Mouse (Mus musculus): Measurements from ENCODE around the gene Phf11a. TPM values are rescaled to one million over a fixed set of nuclear protein-coding genes. Genes with fewer than 3 reads are reported as not detected.

Phf11a gene
- total RNA-seq, 1 experiment: 0.76 TPM

DNA sequence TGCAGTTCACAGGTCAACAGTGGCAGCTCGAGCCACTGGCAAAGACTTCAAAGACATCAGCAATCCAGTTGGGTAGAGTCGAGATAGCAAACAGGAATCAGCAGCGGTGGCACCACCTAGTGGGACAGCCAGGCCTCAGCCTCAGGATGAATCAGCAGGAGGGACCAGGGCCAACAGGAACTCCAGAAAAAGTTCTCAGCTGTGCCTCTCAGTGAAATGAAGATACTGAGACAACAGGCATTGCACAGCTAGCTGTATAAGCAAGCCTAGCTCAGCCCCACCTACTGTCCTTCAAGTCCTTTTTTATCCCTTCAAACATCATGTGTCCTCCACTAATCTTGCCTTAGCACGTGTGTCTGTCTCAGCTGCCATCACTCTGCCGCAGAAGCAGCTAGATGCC is 65.3 kb downstream of the Phf11a start:
- TF ChIP-seq CHD2 (IDR thresholded peaks at IDR 0.05; ENCODE audit: low read depth, low read length) (no peak), ZNF384 (IDR thresholded peaks at IDR 0.05; ENCODE audit: low read depth, low read length) (no peak), HCFC1 (IDR thresholded peaks at IDR 0.05; ENCODE audit: borderline replicate concordance, insufficient read depth, low read length) (no peak), MAFK (IDR thresholded peaks at IDR 0.05; ENCODE audit: insufficient read depth, low read depth, low read length) (no peak), ZC3H11A (IDR thresholded peaks at IDR 0.05; ENCODE audit: borderline replicate concordance, low read depth, low read length) (no peak)
- Histone ChIP-seq H3K9ac (ENCODE audit: insufficient read depth, low read depth, low read length, poor library complexity, severe bottlenecking) (no peak overlapping the region), H3K27ac (ENCODE audit: insufficient read depth, low read depth, low read length, poor library complexity, severe bottlenecking) (no peak overlapping the region), H3K9me3 (ENCODE audit: control insufficient read depth, insufficient read depth, low read depth, low read length) (no peaks in the 10 kb centered on the region), H3K4me1 (ENCODE audit: control insufficient read depth in 2 of 2, insufficient read depth in 2 of 2, low read length in 2 of 2, poor library complexity in 1 of 2) (no peaks in the 10 kb centered on the region), H3K36me3 (ENCODE audit: control insufficient read depth, insufficient read depth, low read length, poor library complexity, severe bottlenecking) (peaks cover 31% of the 10 kb centered on the region), H3K4me3 (ENCODE audit: insufficient read depth in 1 of 2, low read depth in 1 of 2, low read length in 2 of 2, poor library complexity in 1 of 2, severe bottlenecking in 1 of 2) (no peak overlapping the region)
- no peak for DNase-seq (ENCODE audit: low read depth, low spot score)
- in situ Hi-C loops (cut with MboI; ENCODE audit: low sequenced_read_pairs in 2 of 2, unreplicated experiment in 2 of 2): no loop called here

DNA sequence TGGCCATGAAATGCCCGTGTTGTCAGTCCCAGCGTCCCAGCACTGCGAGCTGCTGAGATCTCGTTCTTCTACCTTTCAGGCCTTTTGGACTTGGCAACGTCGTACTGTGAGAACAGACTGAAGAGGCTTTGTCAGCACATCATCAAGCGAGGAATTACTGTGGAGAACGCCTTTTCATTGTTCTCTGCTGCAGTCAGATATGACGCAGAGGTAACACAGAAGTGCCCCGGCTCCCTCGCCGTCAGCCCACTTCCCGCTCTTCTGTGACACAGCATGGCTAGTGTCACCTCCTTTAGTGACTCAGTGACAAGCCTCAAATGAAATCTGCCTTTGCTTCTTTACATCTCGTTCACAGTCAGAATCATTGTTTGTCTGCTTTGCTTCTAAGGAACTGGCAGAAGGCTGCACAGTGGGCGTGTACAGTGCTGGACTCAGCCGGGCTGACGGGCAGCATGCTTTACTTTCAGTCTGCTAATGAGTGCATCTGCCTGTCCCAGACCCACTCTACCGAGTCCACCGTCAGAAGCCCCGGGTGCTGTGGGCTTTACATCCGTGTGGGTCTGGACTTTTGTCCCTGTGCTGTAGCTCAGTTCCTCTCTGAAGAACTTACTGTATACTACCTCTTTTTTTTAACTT is 66.9 kb downstream of the Phf11a start:
- H3K27ac ChIP-seq (ENCODE audit: insufficient read depth, low read depth, low read length, poor library complexity, severe bottlenecking): no peak overlapping the region
- no peak for DNase-seq (ENCODE audit: low read depth, low spot score)
- no peak overlapping the region for H3K9ac ChIP-seq (ENCODE audit: insufficient read depth, low read depth, low read length, poor library complexity, severe bottlenecking)
- peaks cover 34% of the 10 kb centered on the region for H3K36me3 ChIP-seq (ENCODE audit: control insufficient read depth, insufficient read depth, low read length, poor library complexity, severe bottlenecking)
- no peak overlapping the region for H3K4me3 ChIP-seq (ENCODE audit: insufficient read depth in 1 of 2, low read depth in 1 of 2, low read length in 2 of 2, poor library complexity in 1 of 2, severe bottlenecking in 1 of 2)
- no peaks in the 10 kb centered on the region for H3K9me3 ChIP-seq (ENCODE audit: control insufficient read depth, insufficient read depth, low read depth, low read length)
- no peak for TF ChIP-seq MAFK (IDR thresholded peaks at IDR 0.05; ENCODE audit: insufficient read depth, low read depth, low read length)
- TF ChIP-seq HCFC1 (IDR thresholded peaks at IDR 0.05; ENCODE audit: borderline replicate concordance, insufficient read depth, low read length): no peak
- TF ChIP-seq ZC3H11A (IDR thresholded peaks at IDR 0.05; ENCODE audit: borderline replicate concordance, low read depth, low read length): no peak
- no peak for TF ChIP-seq CHD2 (IDR thresholded peaks at IDR 0.05; ENCODE audit: low read depth, low read length)
- TF ChIP-seq ZNF384 (IDR thresholded peaks at IDR 0.05; ENCODE audit: low read depth, low read length): no peak
- no peaks in the 10 kb centered on the region for H3K4me1 ChIP-seq (ENCODE audit: control insufficient read depth in 2 of 2, insufficient read depth in 2 of 2, low read length in 2 of 2, poor library complexity in 1 of 2)
- in situ Hi-C loops (cut with MboI; ENCODE audit: low sequenced_read_pairs in 2 of 2, unreplicated experiment in 2 of 2): no loop called here

DNA sequence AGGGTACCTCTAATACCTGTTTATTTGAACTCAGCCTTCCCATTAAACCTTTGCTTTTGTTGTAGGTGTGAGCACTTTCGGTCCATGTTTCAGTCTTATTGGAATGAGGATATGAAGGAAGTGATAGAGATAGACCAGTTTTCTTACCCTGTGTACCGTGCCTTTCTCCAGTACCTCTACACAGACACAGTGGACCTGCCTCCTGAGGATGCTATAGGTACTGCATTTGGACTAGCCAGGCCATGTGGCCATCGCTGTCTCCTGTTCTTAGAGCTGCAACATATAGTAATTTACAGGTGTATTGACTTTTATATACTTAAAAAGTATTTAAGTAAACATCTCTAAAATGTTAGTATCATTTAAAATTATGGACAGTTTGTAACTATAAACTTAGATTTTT is 67.5 kb downstream of the Phf11a start:
- Histone ChIP-seq H3K36me3 (ENCODE audit: control insufficient read depth, insufficient read depth, low read length, poor library complexity, severe bottlenecking) (peaks cover 31% of the 10 kb centered on the region), H3K27ac (ENCODE audit: insufficient read depth, low read depth, low read length, poor library complexity, severe bottlenecking) (no peak overlapping the region), H3K4me1 (ENCODE audit: control insufficient read depth in 2 of 2, insufficient read depth in 2 of 2, low read length in 2 of 2, poor library complexity in 1 of 2) (no peaks in the 10 kb centered on the region), H3K9ac (ENCODE audit: insufficient read depth, low read depth, low read length, poor library complexity, severe bottlenecking) (no peak overlapping the region), H3K4me3 (ENCODE audit: insufficient read depth in 1 of 2, low read depth in 1 of 2, low read length in 2 of 2, poor library complexity in 1 of 2, severe bottlenecking in 1 of 2) (no peak overlapping the region), H3K9me3 (ENCODE audit: control insufficient read depth, insufficient read depth, low read depth, low read length) (no peaks in the 10 kb centered on the region)
- TF ChIP-seq HCFC1 (IDR thresholded peaks at IDR 0.05; ENCODE audit: borderline replicate concordance, insufficient read depth, low read length) (no peak), MAFK (IDR thresholded peaks at IDR 0.05; ENCODE audit: insufficient read depth, low read depth, low read length) (no peak), CHD2 (IDR thresholded peaks at IDR 0.05; ENCODE audit: low read depth, low read length) (no peak), ZC3H11A (IDR thresholded peaks at IDR 0.05; ENCODE audit: borderline replicate concordance, low read depth, low read length) (no peak), ZNF384 (IDR thresholded peaks at IDR 0.05; ENCODE audit: low read depth, low read length) (no peak)
- DNase-seq (ENCODE audit: low read depth, low spot score): no peak
- in situ Hi-C loops (cut with MboI; ENCODE audit: low sequenced_read_pairs in 2 of 2, unreplicated experiment in 2 of 2): no loop called here

Other genes with a start within 250 kb of the Phf11a start
- gene 1700129C05Rik, start 154.6 kb downstream of the Phf11a start, total RNA-seq (2012; rRNA removed): not detected in 2 replicates
- gene Gm5142, start 118.8 kb downstream of the Phf11a start, total RNA-seq (2012; rRNA removed): not detected in 2 replicates
- 18.5 and 42.8 TPM in 2 replicates for gene Rcbtb1, start 96.3 kb downstream of the Phf11a start, total RNA-seq (2012; rRNA removed)
- not detected in 2 replicates for gene Gm6904, start 37.3 kb downstream of the Phf11a start, total RNA-seq (2012; rRNA removed)
- gene Phf11b, start 43.8 kb upstream of the Phf11a start, total RNA-seq (2012; rRNA removed): 0.18 TPM in 1 of 2 replicates, not detected in the other
- gene Phf11d, start 67.9 kb upstream of the Phf11a start, total RNA-seq (2012; rRNA removed): 21.1 and 33.5 TPM in 2 replicates
- 1.0 and 1.1 TPM in 2 replicates for gene Phf11c, start 97.9 kb upstream of the Phf11a start, total RNA-seq (2012; rRNA removed)
- 7.9 and 16.7 TPM in 2 replicates for gene Setdb2, start 143.4 kb upstream of the Phf11a start, total RNA-seq (2012; rRNA removed)
- 5.8 and 8.1 TPM in 2 replicates for gene Cab39l, start 143.4 kb upstream of the Phf11a start, total RNA-seq (2012; rRNA removed)